ENCODE assay signal across 9 mouse cellular contexts in the genomic region with DNA sequence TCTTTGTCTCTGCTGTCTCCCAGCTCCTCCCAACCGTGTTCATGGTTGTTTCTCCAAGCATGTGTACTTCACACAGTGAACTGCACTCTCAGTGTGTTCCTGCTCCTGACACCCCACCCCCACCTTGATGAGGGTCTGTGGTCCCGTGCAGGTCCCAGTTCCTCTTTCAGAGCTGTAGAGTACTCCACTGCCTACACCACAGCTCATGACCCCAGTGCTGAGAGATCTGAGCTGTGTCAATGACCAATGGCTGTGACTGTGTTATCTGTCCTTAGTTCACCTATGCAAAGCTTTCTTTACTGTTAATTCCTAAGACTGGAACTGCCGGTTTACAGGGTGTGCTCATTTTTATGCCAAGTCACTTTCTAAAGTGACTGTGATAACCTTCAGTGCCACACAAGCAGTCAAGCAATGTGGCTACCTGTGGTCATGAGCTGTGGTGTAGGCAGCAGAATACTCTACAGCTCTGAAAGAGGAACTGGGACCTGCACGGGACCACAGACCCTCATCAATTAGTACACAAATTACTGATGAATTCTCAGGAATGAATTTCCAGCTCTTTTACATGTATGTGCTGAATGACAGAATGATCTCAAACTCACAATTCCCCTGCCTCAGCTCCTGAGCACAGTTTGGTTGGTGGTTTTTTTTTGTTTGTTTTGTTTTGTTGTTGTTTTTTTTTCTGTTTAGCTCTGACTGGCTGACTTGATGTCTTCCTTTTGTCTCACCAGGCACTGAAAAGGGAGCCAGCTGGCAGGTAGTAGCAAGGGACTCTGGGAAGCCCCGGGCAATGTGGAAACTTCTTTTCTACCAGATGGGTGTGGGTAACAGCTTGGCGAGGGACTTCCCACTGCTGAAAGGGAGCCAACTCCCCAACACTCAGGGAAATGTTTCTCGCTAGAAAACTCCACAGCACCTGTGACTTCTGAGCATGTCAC. TPM values are rescaled to one million over a fixed set of nuclear protein-coding genes. Genes with fewer than 3 reads are reported as not detected.
A peak's percentile ranks its signal among the peaks of the same experiment; 100 is the strongest.
DNase-seq lines count a peak whose midpoint lies in the region; ATAC-seq and TF ChIP-seq lines count a peak whose summit lies in the region.
"Had no signal": no experiment of that assay in that cellular context is flagged by ENCODE, and none has a peak within 500 bp of the region (broad histone marks: within the 10 kb centered on the region; RNA-seq: fewer than 3 reads in every experiment).

No protein-coding gene starts in this region.

- no peak for TF ChIP-seq POLR2A in brain, embryonic 14.5 days (IDR thresholded peaks at IDR 0.05; ENCODE audit: borderline replicate concordance, extremely low read depth, insufficient read depth, insufficient read length, poor library complexity, severe bottlenecking)

- WGBS in hindbrain, postnatal 0 days, result 55% methylated on average over 7 of the region's 7 CpGs
- WGBS in hindbrain, embryonic 10.5 days, result 80% methylated on average over 7 of the region's 7 CpGs
- 81% methylated on average over 7 of the region's 7 CpGs for WGBS in intestine, embryonic 16.5 days

- peaks cover 11% of the 10 kb centered on the region for H3K36me3 ChIP-seq in hindbrain, postnatal 0 days (ENCODE audit: insufficient read depth, low read length)
- H3K36me3 ChIP-seq in hindbrain, embryonic 10.5 days, result peaks cover 23% of the 10 kb centered on the region
- peaks cover 10% of the 10 kb centered on the region for H3K36me3 ChIP-seq in intestine, embryonic 16.5 days (ENCODE audit: control insufficient read depth, insufficient read depth, low read length)

- peak; percentile 64 for DNase-seq in hindbrain, postnatal 0 days (ENCODE audit: low spot score)
- DNase-seq in hindbrain, embryonic 10.5 days (ENCODE audit: low spot score), result no peak
- DNase-seq in brain, embryonic 14.5 days (ENCODE audit: low read depth), result peak; percentile 91
- DNase-seq in right cerebral cortex, postnatal 10 days (ENCODE audit: low spot score in 2 of 2), result peak; percentile 72 to 80
- no peak for DNase-seq in ovary, postnatal 10 days (ENCODE audit: low spot score)
- DNase-seq in urinary bladder, postnatal 14 days (ENCODE audit: low spot score), result no peak

- no peaks in the 10 kb centered on the region for H3K4me1 ChIP-seq in hindbrain, postnatal 0 days (ENCODE audit: insufficient read depth, low read length)
- peaks cover 23% of the 10 kb centered on the region for H3K4me1 ChIP-seq in hindbrain, embryonic 10.5 days (replicated peaks)
- H3K4me1 ChIP-seq in intestine, embryonic 16.5 days (ENCODE audit: control insufficient read depth, insufficient read depth, low read length), result no peaks in the 10 kb centered on the region

- no peak for ATAC-seq in hindbrain, postnatal 0 days
- ATAC-seq in inflammation-experienced regulatory T-cells, adult 6 months, result peak; percentile 67
- no peak for ATAC-seq in intestine, embryonic 16.5 days

- no peaks in the 10 kb centered on the region for H3K27me3 ChIP-seq in hindbrain, postnatal 0 days (ENCODE audit: insufficient read depth, low read length)
- 0 out of 2 replicates have a peak, but pooled peaks cover 5% of the 10 kb centered on the region for H3K27me3 ChIP-seq in hindbrain, embryonic 10.5 days (ENCODE audit: insufficient read depth, poor library complexity, severe bottlenecking)
- no peaks in the 10 kb centered on the region for H3K27me3 ChIP-seq in intestine, embryonic 16.5 days (replicated peaks; ENCODE audit: control insufficient read depth, insufficient read depth, low read length)
- H3K27me3 ChIP-seq: limb, embryonic 12.5 days had no signal

- H3K27ac ChIP-seq in hindbrain, postnatal 0 days, result no peak overlapping the region
- H3K27ac ChIP-seq in hindbrain, embryonic 10.5 days, result no peak overlapping the region; the same call in 1 of the 2 replicates
- no peak overlapping the region for H3K27ac ChIP-seq in intestine, embryonic 16.5 days (ENCODE audit: low read length)
- H3K27ac ChIP-seq: limb, embryonic 12.5 days had no signal

- no peaks in the 10 kb centered on the region for H3K9me3 ChIP-seq in hindbrain, postnatal 0 days (ENCODE audit: low read length)
- peaks cover 7% of the 10 kb centered on the region for H3K9me3 ChIP-seq in hindbrain, embryonic 10.5 days
- no peaks in the 10 kb centered on the region for H3K9me3 ChIP-seq in intestine, embryonic 16.5 days (ENCODE audit: control insufficient read depth, low read length)

- no peak for TF ChIP-seq CTCF in hindbrain, postnatal 0 days (IDR thresholded peaks at IDR 0.05; ENCODE audit: low read depth)
- no peak for TF ChIP-seq CTCF in brain, embryonic 14.5 days (IDR thresholded peaks at IDR 0.05; ENCODE audit: borderline replicate concordance, extremely low read depth, insufficient read depth, insufficient read length)

- no peak overlapping the region for H3K4me2 ChIP-seq in hindbrain, postnatal 0 days (ENCODE audit: low read depth, low read length)
- H3K4me2 ChIP-seq in intestine, embryonic 16.5 days (ENCODE audit: low read depth, low read length), result no peak overlapping the region
- H3K4me2 ChIP-seq: limb, embryonic 12.5 days had no signal

- no peak overlapping the region for H3K9ac ChIP-seq in hindbrain, postnatal 0 days (replicated peaks; ENCODE audit: low read length)
- H3K9ac ChIP-seq in intestine, embryonic 16.5 days (ENCODE audit: low read depth, low read length), result no peak overlapping the region
- H3K9ac ChIP-seq: limb, embryonic 12.5 days had no signal

- no peak overlapping the region for H3K4me3 ChIP-seq in hindbrain, postnatal 0 days (ENCODE audit: low read length)
- H3K4me3 ChIP-seq in hindbrain, embryonic 10.5 days, result no peak overlapping the region
- H3K4me3 ChIP-seq in intestine, embryonic 16.5 days (ENCODE audit: low read length), result no peak overlapping the region
- H3K4me3 ChIP-seq: limb, embryonic 12.5 days had no signal

RNA-seq across cellular contexts. Expression of a gene that starts 38.4 kb away (rescaled TPM):
- 4.1 and 5.5 TPM in 2 replicates for total RNA-seq in hindbrain, postnatal 0 days (2014; rRNA removed)
- 2.5 and 3.3 TPM in 2 replicates for polyA plus RNA-seq in hindbrain, postnatal 0 days (2015; fragmentation: Nextera tagmentation; extraction: Ambion mirVana)
- polyA plus RNA-seq in hindbrain, embryonic 10.5 days (2016; fragmentation: Nextera tagmentation; extraction: Ambion mirVana), result 2.0 and 2.8 TPM in 2 replicates
- polyA plus RNA-seq in brain, embryonic 14.5 days (2012; rRNA removed), result 1.4 and 2.1 TPM in 2 replicates
- 10 to 100 TPM; 31.2 to 34.1 (median 31.3) TPM for polyA plus RNA-seq in inflammation-experienced regulatory T-cells, adult 6 months (2017; shearing (Covaris generic))
- 5.8 and 6.2 TPM in 2 replicates for polyA plus RNA-seq in intestine, embryonic 16.5 days (2015; fragmentation: Nextera tagmentation; extraction: Ambion mirVana)

RNA-seq across cellular contexts. Expression of a gene that starts 41.8 kb away (rescaled TPM):
- total RNA-seq in hindbrain, postnatal 0 days (2014; rRNA removed), result 49.7 and 56.2 TPM in 2 replicates
- 41.4 and 43.4 TPM in 2 replicates for polyA plus RNA-seq in hindbrain, postnatal 0 days (2015; fragmentation: Nextera tagmentation; extraction: Ambion mirVana)
- 21.1 and 31.5 TPM in 2 replicates for polyA plus RNA-seq in hindbrain, embryonic 10.5 days (2016; fragmentation: Nextera tagmentation; extraction: Ambion mirVana)
- 29.1 and 36.9 TPM in 2 replicates for polyA plus RNA-seq in brain, embryonic 14.5 days (2012; rRNA removed)
- 100 to 1,000 TPM in 1 of 3 experiments, 10 to 100 TPM in 2; 79.3 to 111 (median 99.2) TPM for polyA plus RNA-seq in inflammation-experienced regulatory T-cells, adult 6 months (2017; shearing (Covaris generic))
- 48.9 and 53.2 TPM in 2 replicates for polyA plus RNA-seq in intestine, embryonic 16.5 days (2015; fragmentation: Nextera tagmentation; extraction: Ambion mirVana)

RNA-seq across cellular contexts. Expression of a gene that starts 47.0 kb away (rescaled TPM):
- total RNA-seq in hindbrain, postnatal 0 days (2014; rRNA removed), result 21.8 and 25.0 TPM in 2 replicates
- polyA plus RNA-seq in hindbrain, postnatal 0 days (2015; fragmentation: Nextera tagmentation; extraction: Ambion mirVana), result 12.5 and 12.8 TPM in 2 replicates
- polyA plus RNA-seq in hindbrain, embryonic 10.5 days (2016; fragmentation: Nextera tagmentation; extraction: Ambion mirVana), result 13.6 and 14.8 TPM in 2 replicates
- 16.4 and 21.5 TPM in 2 replicates for polyA plus RNA-seq in brain, embryonic 14.5 days (2012; rRNA removed)
- 10 to 100 TPM; 25.2 to 40.4 (median 33.7) TPM for polyA plus RNA-seq in inflammation-experienced regulatory T-cells, adult 6 months (2017; shearing (Covaris generic))
- polyA plus RNA-seq in intestine, embryonic 16.5 days (2015; fragmentation: Nextera tagmentation; extraction: Ambion mirVana), result 20.5 and 22.8 TPM in 2 replicates

Comparison
In these comparisons a context has a peak if more than half of its experiments do, and no peak if none do; other contexts are left out.
1. DNase-seq: peak in hindbrain, postnatal 0 days (single experiment), brain, embryonic 14.5 days (single experiment) and right cerebral cortex, postnatal 10 days (2 of 2); none in hindbrain, embryonic 10.5 days (single experiment), ovary, postnatal 10 days (single experiment) and urinary bladder, postnatal 14 days (single experiment).